Mouse (Mus musculus): ENCODE results near the gene Hnrnpl.

Gene Hnrnpl

DNA sequence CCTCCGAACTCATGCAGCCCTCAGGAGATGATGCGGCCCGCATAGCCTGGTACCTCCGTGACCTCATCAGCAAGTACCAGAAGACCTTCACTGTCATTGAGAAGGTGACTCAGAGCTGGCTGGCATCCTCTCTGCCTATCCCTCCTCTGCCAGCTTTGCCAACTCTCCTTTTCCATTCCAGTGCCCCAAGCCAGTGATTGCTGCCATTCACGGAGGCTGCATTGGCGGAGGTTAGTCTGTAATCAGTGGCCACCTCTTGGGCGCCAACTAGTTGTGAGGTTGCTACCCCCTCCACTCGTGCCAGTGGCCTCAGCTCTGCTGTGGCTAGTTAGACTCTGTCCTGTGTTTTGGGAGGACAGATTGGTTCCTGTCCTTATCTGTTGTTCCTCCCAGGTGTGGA lies 21.5 kb downstream of the Hnrnpl start:
- DNase-seq (ENCODE audit: low read depth, low spot score): no peak

DNA sequence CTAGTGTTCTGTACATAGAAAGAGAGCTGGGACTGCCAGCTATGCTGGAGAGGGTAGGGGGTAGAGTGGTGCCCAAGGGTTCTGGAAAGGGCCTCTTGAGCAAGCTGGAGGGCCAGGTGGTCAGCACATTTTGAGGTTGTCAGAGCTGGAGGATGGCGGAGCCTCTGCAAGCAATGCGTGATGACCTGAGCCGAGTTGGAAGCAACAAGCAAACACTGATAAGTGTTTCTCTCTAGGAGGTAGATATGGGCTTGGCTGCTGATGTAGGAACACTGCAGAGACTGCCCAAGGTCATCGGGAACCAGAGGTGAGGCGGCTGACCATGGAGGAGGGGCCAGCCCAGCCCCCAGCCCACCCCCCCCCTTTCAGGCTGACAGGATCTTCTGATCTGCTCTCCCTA lies 22.6 kb downstream of the Hnrnpl start:
- DNase-seq (ENCODE audit: low read depth, low spot score): no peak

- no peak for DNase-seq (ENCODE audit: low read depth, low spot score)
These were observed 23.2 kb downstream of the Hnrnpl start for GRCm38 (mm10) chr7:28831411-28832125.

- no peak for DNase-seq (ENCODE audit: low read depth, low spot score)
These were observed 23.8 kb downstream of the Hnrnpl start for GRCm38 (mm10) chr7:28832137-28832536.

DNA sequence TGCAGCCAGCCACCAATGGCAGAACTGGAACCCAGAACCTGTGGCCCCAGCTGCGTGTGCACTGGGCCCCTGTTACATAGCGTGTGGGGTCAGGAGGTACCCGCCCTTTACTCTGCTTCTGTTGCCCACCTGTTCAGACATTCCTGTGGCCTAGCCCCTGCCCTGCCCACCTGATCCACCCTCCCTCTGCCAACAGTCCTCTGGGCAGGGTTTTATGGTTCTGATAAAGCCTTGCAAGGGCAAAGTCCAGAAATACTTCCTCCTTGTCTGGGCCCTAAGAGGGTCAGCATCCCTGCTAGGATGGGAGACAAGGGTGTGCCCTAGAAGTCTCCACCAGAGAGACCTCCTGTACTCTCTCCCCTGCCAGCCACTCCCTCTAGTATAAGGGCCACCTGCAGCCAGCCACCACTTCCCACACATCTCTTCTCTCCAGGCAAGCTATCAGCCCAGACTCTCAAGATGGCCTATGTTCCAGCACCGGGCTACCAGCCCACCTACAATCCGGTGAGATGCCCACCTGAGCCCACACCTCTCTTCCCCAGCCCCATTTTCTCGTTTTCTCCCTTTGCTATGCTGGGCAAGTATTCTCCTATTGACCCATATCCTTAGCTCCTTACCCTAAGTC lies 25.5 kb downstream of the Hnrnpl start, which contains the start of gene Lgals4:
TSS of gene Lgals4 (plus strand) at position 132 of the 625 bp plus-strand sequence.
- no peak for DNase-seq (ENCODE audit: low read depth, low spot score)

- no peak for DNase-seq (ENCODE audit: low read depth, low spot score)
These were observed 28.6 kb downstream of the Hnrnpl start for GRCm38 (mm10) chr7:28836936-28837335.

DNA sequence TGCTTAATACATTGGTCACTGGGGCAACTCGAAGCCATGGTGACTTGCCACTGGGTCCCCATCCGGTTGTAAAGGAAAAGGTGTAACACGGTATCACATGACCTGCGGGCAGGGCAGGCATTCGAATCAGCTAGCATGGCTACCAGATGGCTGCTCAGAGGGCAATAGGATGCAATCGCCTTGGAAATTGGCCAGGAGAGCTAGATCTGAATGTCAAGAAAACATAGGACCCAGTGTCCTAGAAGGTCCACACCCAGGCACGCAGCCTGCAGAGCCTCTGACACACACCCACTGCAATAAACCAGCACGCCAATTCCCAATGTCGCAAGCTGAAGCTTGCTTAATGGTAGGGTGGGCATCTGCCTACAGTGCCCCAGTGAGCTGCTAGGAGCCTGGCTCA lies 30.0 kb downstream of the Hnrnpl start:
- no peak for DNase-seq (ENCODE audit: low read depth, low spot score)

DNA sequence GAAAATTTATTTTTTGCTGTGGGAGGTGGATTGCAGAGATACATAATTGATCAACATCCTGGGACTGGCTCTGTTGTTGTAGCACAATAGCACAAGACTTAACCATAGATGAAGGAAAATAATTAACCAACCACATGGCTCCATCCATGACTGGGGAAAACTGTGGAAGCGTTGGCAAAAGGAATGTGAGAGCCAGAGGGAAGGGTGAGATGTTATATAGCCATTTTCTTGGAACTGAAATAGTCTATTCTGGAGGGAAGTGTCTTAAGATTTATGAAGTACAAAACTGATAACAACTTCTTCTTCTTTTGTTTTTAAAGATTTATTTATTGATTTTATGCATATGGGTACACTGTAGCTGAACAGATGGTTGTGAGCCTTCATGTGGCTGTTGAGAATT lies 38.9 kb downstream of the Hnrnpl start:
- DNase-seq (ENCODE audit: low read depth, low spot score): no peak

GRCm38 (mm10) chr7:28849700-28850236 lies 41.4 kb downstream of the Hnrnpl start:
- no peak for DNase-seq (ENCODE audit: low read depth, low spot score)

- no peak for DNase-seq (ENCODE audit: low read depth, low spot score)
These were observed 42.3 kb downstream of the Hnrnpl start for GRCm38 (mm10) chr7:28850642-28851041.

GRCm38 (mm10) chr7:28859953-28860352 lies 51.6 kb downstream of the Hnrnpl start:
- DNase-seq (ENCODE audit: low read depth, low spot score): no peak

DNA sequence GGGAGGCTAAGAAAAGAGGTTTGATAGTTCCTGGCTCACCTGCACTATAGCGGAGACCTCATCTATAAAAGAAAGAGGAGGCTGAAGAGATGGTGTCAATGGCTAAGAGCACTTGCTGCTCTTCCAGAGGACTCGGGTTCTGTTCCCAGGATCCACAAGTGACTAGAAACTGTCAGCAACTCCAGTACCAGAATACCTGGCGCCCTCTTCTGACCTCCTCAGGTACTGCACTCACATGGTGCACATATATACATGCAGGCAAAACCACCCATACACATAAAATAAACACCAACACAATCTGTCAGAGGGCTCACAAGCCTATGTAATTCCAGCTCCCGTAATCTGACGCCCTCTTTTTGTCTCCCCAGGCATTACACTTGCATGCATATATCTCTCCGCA lies 52.6 kb downstream of the Hnrnpl start:
- peak; percentile 73 for DNase-seq (ENCODE audit: low read depth, low spot score)

DNA sequence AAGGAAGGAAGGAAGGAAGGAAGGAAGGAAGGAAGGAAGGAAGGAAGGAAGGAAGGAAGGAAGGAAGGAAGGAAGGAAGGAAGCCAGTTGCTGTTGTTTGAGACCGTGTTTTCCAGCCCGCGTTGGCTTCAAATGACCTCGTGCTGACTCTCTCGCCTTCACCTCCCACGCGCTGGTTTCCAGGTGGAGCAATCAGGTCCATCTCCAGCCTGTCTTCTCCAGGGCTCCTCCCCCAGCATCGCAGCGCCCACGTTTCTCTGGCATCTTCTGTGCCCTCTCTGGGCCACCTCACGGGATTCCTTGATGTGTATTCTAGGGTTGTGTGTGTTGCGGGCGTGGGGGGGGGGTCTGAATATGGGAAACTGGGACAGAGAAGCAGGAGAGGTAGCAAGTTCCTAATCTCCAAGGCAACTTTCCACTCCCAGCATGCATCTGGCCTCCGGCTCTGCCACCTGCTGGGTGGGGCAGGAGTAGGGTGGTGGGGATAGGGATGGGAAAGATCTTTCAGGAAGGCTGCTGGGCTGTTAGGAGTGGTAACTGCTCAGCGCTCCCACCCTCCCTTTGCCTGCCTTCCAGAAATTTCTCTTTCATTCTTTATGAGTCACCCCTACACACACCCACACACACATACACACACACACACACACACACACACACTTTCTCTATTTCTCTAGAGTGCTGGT lies 54.6 kb downstream of the Hnrnpl start:
- no peak for DNase-seq (ENCODE audit: low read depth, low spot score)

DNA sequence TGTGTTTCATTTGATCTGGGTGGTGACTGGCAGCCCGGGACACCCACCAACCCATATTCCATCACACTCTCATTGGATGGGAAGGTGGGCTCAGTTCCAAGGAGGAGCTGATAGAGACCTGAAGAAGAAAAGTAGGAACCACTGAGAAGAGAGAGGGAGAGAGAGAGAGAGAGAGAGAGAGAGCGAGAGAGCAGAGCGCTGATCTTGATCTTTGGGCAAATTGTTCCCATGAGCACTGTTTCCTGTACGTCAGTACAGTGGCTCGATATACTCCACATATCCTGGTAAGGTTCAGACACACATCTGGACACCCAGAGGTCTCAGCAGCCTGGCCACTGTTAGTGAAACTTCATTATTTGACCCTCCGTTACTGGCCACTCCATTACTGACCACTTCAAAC lies 55.2 kb downstream of the Hnrnpl start, which contains the start of gene Lgals7:
TSS of gene Lgals7 (plus strand) at position 314 of the 400 bp plus-strand sequence.
- DNase-seq (ENCODE audit: low read depth, low spot score): no peak

- no peak for DNase-seq (ENCODE audit: low read depth, low spot score)
These were observed 56.0 kb downstream of the Hnrnpl start for GRCm38 (mm10) chr7:28864288-28864750.

DNA sequence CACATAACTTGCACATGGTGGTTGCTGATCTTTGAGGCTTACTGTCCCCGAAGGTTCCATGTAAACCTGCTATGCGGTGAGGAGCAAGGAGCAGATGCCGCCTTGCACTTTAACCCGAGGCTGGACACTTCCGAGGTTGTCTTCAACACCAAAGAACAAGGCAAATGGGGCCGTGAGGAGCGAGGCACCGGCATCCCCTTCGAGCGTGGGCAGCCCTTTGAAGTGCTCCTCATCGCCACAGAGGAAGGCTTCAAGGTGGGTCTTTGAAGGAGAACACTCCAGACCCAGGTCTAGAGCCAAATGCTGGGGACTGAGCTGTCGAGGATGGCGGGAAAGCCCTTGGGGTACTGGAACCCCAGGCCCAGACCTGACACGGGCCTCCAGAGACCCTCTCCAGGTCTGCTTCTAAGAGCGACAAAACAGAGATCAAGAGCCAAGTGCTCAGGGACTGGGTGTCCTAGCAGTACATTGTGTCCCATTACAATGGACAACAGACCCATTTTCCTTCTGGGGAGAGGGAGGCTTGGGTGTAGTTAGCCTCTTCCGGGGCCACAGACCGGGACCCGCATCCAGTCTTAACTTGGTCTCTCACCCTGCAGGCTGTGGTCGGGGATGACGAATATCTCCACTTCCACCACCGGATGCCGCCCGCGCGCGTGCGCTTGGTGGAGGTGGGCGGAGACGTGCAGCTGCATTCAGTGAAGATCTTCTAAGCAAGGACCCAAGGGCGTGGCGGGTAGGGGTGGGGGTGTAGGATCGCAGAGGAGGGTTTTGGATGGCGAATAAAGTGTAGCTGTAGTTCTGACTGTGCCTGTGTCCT lies 57.4 kb downstream of the Hnrnpl start:
- peak; percentile 94 for DNase-seq (ENCODE audit: low read depth, low spot score)

GRCm38 (mm10) chr7:28866769-28867507 lies 58.6 kb downstream of the Hnrnpl start:
- DNase-seq (ENCODE audit: low read depth, low spot score): no peak

DNA sequence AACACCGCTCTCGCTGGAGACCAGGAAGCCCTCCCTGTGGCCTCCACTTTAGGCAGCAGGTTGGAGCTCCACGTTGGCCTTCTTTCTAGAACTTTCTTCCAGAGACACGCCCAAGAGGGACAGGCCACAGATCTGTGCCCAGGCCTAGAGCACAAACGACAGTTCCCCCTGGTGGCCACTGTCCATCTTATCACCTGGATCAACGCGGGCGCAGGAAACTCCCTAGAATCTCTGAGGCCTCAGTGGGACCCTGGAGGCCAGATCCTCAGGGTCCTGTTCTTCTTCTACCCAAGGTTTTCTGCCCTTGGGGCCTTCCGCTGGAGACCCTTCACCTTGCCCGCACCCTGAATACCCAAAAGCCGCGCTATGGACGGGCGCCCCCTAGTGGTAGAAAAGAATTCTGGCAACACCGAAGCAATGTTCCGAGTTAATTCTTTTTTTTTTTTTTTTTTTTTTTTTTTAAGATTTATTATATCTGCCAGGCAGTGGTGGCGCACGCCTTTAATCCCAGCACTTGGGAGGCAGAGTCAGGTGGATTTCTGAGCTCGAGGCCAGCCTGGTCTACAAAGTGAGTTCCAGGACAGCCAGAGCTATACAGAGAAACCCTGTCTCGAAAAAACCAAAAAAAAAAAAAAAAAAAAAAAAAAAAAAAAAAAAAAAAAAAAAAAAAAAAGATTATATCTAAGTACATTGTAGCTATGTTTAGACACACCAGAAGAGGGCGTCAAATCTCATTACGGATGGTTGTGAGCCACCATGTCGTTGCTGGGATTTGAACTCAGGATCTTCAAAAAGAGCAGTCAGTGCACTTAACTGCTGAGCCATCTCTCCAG lies 59.4 kb downstream of the Hnrnpl start:
- DNase-seq (ENCODE audit: low read depth, low spot score): peak; percentile 68

- no peak for DNase-seq (ENCODE audit: low read depth, low spot score)
These were observed 62.7 kb downstream of the Hnrnpl start for GRCm38 (mm10) chr7:28870901-28871664.

Measured in ES-CJ7 (cell line).